Mouse (Mus musculus): Measurements from ENCODE around the gene Zbed5. TPM values are rescaled to one million over a fixed set of nuclear protein-coding genes. Genes with fewer than 3 reads are reported as not detected.
"Not testable (repeated sequence)": the region's sequence is repeated elsewhere in the genome, so short reads cannot be mapped to it uniquely, and the experiment has no call there.

Gene Zbed5
- polyA plus RNA-seq, 1 experiment from 2014 or later, result 17.2 TPM

DNA sequence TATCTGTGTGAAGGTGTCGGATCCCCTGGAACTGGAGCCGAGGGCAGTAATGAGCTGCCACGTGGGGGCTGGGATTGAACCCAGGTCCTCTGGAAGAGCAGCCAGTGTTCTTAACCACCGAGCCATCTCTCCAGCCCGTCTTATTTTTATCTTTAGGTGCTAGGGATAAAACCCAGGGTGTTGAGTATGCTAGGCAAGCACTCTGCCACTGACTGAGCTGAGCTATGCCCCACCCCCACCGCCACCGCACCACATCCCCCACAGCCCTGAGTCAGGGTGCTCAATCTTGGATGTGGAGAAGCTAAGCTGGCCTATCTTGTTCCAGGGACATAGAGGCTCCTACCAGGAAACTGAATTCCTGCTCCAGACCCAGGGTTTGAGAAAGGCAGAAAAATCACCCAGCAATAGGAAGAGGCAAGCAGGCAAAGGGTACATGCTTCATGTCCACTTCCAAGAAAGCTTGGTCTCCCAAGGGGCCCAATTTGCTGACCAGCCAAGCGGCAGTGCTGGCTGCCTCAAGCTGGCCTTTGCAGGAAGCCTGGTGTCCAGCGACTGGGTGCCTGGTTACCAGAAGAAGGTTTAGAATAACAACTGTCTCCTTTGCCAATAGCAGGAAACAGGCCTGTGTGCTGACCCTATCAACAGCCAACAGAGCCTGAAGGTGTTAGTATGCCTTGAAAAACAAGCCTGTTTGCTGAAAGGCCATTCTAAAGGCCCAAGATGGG lies 17.6 kb upstream of the Zbed5 start:
- peaks cover 23% of the 10 kb centered on the region for H3K36me3 ChIP-seq
- ATAC-seq (replicated peaks), result no peak
- no peak overlapping the region for H3K4me2 ChIP-seq (replicated peaks)
- H3K27ac ChIP-seq (replicated peaks), result no peak overlapping the region
- no peak overlapping the region for H3K4me3 ChIP-seq
- no peaks in the 10 kb centered on the region for H3K27me3 ChIP-seq
- no peaks in the 10 kb centered on the region for H3K9me3 ChIP-seq
- no peaks in the 10 kb centered on the region for H3K4me1 ChIP-seq
- H3K9ac ChIP-seq (replicated peaks), result no peak overlapping the region
- 77% methylated on average over 9 of the region's 9 CpGs for WGBS

DNA sequence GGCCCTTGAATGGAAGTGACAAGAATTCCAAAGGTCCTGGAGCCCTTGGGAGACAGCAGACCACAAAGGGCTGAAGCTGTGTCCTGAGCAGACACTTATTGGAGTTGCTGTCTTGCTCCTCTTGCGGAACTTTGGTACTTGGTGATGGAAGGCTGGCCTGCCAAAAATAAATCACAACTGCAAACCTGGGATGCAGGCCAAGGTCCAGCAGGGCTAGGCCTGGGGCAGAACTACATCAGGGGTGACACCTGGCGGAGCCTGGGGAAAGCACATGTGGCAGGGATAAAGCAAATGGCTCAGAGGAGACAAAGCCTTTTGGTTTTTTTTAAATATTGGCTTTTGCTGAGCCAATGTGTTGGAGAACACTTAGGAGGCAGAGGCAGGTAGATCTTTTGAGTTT lies 16.6 kb upstream of the Zbed5 start:
- H3K4me1 ChIP-seq, result no peaks in the 10 kb centered on the region
- peaks cover 29% of the 10 kb centered on the region for H3K36me3 ChIP-seq
- no peak overlapping the region for H3K4me3 ChIP-seq
- H3K9ac ChIP-seq (replicated peaks), result no peak overlapping the region
- H3K4me2 ChIP-seq (replicated peaks), result no peak overlapping the region
- no peaks in the 10 kb centered on the region for H3K27me3 ChIP-seq
- H3K9me3 ChIP-seq, result no peaks in the 10 kb centered on the region
- H3K27ac ChIP-seq (replicated peaks), result no peak overlapping the region
- no peak for ATAC-seq (replicated peaks)
- 56% methylated on average over 2 of the region's 2 CpGs for WGBS

DNA sequence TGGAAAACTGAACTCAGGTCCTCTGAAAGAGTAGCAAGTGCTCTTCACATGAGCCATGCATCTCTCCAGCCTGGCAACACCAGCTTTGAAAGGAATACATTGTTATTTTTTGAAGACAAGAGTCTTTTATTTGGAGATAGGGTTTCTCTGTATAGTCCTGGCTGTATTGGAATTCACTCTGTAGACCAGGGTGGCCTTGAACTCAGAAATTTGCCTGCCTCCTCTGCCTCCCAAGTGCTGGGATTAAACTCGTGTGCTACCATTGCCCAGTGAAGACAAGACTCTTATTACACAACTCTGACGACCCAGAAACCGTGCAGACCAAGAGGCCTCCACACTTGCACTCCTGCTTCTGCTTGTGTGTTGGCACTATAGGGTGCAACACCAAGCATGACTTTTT lies 15.6 kb upstream of the Zbed5 start:
- 63% methylated on average over 3 of the region's 3 CpGs for WGBS
- ATAC-seq (replicated peaks), result no peak

DNA sequence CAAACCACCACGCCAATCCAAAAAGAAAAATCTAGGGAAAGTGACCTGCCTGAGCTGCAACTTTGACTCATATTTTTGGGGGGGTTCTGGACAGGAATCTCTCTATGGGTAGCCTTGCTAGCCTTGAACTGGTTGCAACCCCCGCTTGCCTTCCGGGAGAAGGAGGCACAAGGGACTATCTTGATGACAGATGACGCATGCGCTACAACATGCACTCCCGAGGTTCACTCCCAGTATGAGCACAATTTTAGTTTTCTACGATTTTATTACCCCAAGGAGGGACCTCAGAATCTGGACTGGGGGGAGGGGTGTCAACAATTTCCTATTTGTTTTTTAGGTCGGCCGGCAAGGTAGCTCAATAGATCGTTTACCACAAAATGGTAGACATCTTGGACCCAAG lies 9.3 kb upstream of the Zbed5 start:
- H3K4me2 ChIP-seq (replicated peaks), result peak overlapping the region; percentile 89
- H3K4me1 ChIP-seq, result peaks cover 23% of the 10 kb centered on the region
- H3K9ac ChIP-seq (replicated peaks), result peak overlapping the region; percentile 81
- H3K27ac ChIP-seq (replicated peaks), result peak overlapping the region; percentile 91
- peak overlapping the region; percentile 58 for H3K4me3 ChIP-seq
- WGBS, result 52% methylated on average over 10 of the region's 10 CpGs
- no peak for ATAC-seq (replicated peaks)
- H3K27me3 ChIP-seq, result no peaks in the 10 kb centered on the region
- no peaks in the 10 kb centered on the region for H3K9me3 ChIP-seq
- H3K36me3 ChIP-seq, result peaks cover 30% of the 10 kb centered on the region

More for the DNA sequence above, 15.6 kb upstream of the Zbed5 start:
- H3K9ac ChIP-seq (replicated peaks), result no peak overlapping the region
- H3K27me3 ChIP-seq, result no peaks in the 10 kb centered on the region
- H3K4me1 ChIP-seq, result peaks cover 9% of the 10 kb centered on the region
- no peaks in the 10 kb centered on the region for H3K9me3 ChIP-seq
- H3K36me3 ChIP-seq, result peaks cover 37% of the 10 kb centered on the region
- no peak overlapping the region for H3K27ac ChIP-seq (replicated peaks)
- no peak overlapping the region for H3K4me2 ChIP-seq (replicated peaks)
- no peak overlapping the region for H3K4me3 ChIP-seq

DNA sequence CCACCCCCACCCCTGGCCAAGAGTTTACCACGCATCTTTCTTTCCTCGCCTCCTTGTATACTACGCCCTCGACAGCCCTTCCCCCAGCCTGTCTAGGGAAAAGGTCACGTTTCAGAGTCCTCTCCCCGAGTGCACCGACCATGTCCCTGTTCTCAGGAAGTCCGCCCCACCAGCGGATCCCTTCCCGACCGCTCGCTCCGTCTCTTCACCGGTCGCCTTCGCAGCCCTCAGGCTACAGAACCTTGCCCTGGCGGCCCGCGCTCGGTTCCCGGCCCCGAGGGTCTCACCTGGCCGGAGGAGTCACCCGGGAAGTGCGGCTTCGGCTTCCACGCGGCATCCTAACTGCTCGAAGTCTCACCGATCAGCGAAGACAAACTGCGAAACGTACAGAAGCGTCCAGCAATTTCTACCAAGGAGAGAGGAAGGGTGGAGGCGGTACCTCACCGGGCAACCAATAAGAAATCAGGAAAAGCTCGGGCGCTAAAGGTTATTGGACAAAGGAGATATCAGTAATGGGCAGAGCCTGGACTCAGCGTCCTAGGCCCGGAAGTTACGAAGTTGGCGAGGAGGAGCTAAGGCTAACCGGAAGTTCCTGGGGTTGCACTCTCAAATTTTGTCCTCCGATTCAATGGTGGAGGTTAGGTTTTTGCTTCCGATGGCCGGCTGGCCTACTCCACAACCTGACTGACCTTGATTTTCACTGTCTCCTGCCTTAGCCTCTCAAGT lies 8.4 kb upstream of the Zbed5 start, which contains the start of gene Chchd2:
Chchd2 (minus strand) TSS at position 560 of the 726 bp plus-strand sequence.
- Histone ChIP-seq H3K4me1 (peaks cover 23% of the 10 kb centered on the region), H3K4me2 (replicated peaks) (peak within 1 kb of the TSS; percentile 89), H3K4me3 (peak within 1 kb of the TSS; percentile 58), H3K27me3 (no peaks in the 10 kb centered on the region), H3K27ac (replicated peaks) (peak within 1 kb of the TSS; percentile 91), H3K36me3 (peaks cover 22% of the 10 kb centered on the region), H3K9me3 (no peaks in the 10 kb centered on the region), H3K9ac (replicated peaks) (peak within 1 kb of the TSS; percentile 81)
- peak; percentile 99 for ATAC-seq (replicated peaks)
- under 1% methylated on average over 46 of the region's 46 CpGs for WGBS

DNA sequence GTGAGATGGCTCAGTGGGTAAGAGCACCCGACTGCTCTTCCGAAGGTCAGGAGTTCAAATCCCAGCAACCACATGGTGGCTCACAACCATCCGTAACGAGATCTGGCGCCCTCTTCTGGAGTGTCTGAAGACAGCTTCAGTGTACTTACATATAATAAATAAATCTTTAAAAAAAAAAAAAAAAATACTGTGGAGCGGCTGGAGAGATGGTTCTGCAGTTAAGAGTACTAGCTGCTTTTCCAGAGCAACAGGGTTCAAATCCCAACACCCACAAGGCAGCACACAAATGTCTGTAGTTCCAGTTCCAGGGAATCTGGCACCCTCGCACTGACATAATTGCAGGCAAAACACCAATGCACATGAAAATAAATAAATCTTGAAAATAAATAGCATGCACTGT lies 5.1 kb upstream of the Zbed5 start:
- not testable (repeated sequence) for H3K9ac ChIP-seq (replicated peaks); H3K4me2 ChIP-seq (replicated peaks); ATAC-seq (replicated peaks); H3K4me3 ChIP-seq; H3K9me3 ChIP-seq; H3K27ac ChIP-seq (replicated peaks); H3K27me3 ChIP-seq; H3K36me3 ChIP-seq
- 87% methylated on average over 6 of the region's 7 CpGs for WGBS
- peaks cover 15% of the 10 kb centered on the region for H3K4me1 ChIP-seq

DNA sequence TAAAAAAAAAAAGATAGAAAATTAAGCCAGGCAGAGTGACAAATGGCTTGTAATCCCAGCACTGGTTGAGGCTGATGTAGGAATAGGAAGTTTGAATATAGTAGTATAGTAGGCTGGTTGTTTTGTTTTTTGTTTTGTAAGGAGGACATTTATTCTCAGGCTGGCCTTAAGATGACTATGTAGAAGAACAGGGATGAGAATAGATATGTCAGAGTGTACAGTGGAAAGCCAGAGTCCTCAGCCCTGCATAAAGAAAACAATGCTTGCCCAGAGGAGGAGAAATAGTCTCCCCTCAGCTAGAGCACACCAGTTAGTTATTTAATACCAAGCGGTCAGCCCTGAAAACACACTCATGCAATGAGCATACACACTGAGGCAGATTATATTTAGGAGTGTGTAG lies 2.9 kb downstream of the Zbed5 start, which contains the start of gene Phkg1:
Phkg1 (minus strand) TSS at position 101 of the 400 bp plus-strand sequence.
- Histone ChIP-seq H3K36me3 (peaks cover 19% of the 10 kb centered on the region; the same call in 1 of the 2 replicates), H3K27me3 (no peaks in the 10 kb centered on the region), H3K9ac (replicated peaks) (no peak within 1 kb of the TSS), H3K27ac (replicated peaks) (no peak within 1 kb of the TSS), H3K4me3 (no peak within 1 kb of the TSS), H3K4me1 (peaks cover 15% of the 10 kb centered on the region), H3K9me3 (no peaks in the 10 kb centered on the region; the same call in 1 of the 2 replicates), H3K4me2 (replicated peaks) (no peak within 1 kb of the TSS)
- WGBS, result 96% methylated on average over 1 of the region's 1 CpGs
- no peak for ATAC-seq (replicated peaks)

DNA sequence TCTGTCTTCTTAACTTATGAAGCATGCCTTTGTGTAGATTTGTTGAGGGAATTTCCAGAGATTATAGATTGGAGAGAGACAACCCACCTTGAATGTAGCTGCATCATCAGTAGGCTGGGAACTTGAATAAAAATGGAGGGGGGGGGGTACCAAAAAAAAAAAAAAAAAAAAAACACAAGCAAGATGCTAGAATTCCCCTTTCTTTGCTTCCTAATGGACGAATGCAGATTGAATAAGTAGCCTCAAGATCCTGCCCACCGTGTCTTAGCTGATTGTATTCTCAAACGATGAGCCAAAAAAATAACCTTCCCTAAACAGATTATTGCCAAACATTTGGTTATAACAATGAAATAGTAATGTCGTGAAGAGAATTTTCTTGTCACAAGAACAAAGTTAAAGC lies 12.3 kb downstream of the Zbed5 start:
- H3K27ac ChIP-seq (replicated peaks), result peak overlapping the region; percentile 89
- peak overlapping the region; percentile 80 for H3K9ac ChIP-seq (replicated peaks)
- no peak for ATAC-seq (replicated peaks)
- H3K9me3 ChIP-seq, result no peaks in the 10 kb centered on the region
- H3K4me1 ChIP-seq, result peaks cover 8% of the 10 kb centered on the region
- H3K36me3 ChIP-seq, result peaks cover 8% of the 10 kb centered on the region; the same call in 1 of the 2 replicates
- H3K27me3 ChIP-seq, result no peaks in the 10 kb centered on the region
- WGBS, result 19% methylated on average over 4 of the region's 4 CpGs
- H3K4me2 ChIP-seq (replicated peaks), result peak overlapping the region; percentile 78
- peak overlapping the region; percentile 67 for H3K4me3 ChIP-seq

DNA sequence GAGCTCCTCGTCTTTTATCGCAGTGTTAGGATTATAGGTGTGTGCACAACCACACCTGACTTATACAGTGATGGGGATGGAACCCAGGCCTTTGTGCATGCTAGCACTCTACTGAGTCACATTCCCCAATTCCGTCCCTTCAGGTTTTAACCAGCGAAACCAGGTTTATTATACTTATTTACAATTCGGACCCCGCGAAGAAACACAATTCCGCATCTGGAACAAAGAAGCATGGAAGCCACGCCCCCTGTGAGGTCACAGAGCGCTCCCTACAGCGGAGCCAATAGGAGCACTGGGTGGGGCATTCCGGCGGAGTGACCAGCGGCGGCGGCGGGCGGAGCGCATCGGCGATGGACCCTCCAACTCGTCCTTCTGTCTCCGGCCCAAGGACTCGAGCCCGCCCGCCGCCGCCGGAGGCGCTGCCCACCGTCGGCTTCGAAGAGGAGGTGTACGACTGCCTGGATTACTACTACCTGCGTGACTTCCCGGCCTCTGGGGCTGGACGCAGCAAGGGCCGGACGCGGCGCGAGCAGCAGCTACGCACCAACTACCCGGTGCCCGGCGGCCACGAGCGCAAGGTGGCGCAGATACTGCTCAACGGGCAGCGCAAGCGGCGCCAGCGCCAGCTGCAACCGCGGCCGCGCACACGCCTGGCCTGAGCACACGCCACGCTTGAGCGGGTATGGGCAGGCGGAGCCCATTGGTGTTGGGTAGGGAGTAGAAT lies 12.9 kb downstream of the Zbed5 start, which contains the start of gene Nupr1l:
Nupr1l (plus strand) TSS at position 299 of the 724 bp plus-strand sequence.
- Histone ChIP-seq H3K4me3 (peak within 1 kb of the TSS; percentile 67), H3K9me3 (no peaks in the 10 kb centered on the region), H3K4me2 (replicated peaks) (peak within 1 kb of the TSS; percentile 78), H3K27me3 (no peaks in the 10 kb centered on the region), H3K36me3 (0 out of 2 replicates have a peak, but pooled peaks cover 2% of the 10 kb centered on the region), H3K9ac (replicated peaks) (peak within 1 kb of the TSS; percentile 80), H3K4me1 (peaks cover 8% of the 10 kb centered on the region), H3K27ac (replicated peaks) (peak within 1 kb of the TSS; percentile 89)
- peak; percentile 98 for ATAC-seq (replicated peaks)
- WGBS, result under 1% methylated on average over 63 of the region's 63 CpGs

DNA sequence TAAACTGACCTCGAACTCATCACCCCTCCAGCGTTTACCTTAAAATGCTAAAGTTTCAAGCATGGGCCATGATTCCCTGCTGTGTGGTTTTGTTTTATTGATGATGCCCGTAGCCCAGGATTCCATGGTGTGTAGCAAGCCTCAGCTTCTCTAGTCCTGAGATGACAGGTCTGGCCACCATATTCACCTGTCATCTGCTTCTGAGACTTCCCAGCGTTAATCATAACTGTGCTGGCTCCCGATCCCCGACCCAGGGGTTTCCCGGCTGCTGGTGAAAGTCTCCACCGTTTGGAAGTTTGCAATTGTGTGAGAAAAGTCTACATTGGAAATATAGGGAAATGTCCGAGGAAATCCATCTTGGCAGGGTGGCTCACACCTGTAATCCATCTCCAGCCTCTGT lies 13.6 kb downstream of the Zbed5 start:
- Histone ChIP-seq H3K36me3 (no peaks in the 10 kb centered on the region), H3K4me1 (peaks cover 8% of the 10 kb centered on the region), H3K9me3 (no peaks in the 10 kb centered on the region), H3K9ac (replicated peaks) (peak overlapping the region; percentile 80), H3K4me3 (peak overlapping the region; percentile 67), H3K4me2 (replicated peaks) (peak overlapping the region; percentile 78), H3K27ac (replicated peaks) (peak overlapping the region; percentile 89; the same call in 1 of the 2 replicates), H3K27me3 (no peaks in the 10 kb centered on the region)
- WGBS, result 73% methylated on average over 9 of the region's 9 CpGs
- no peak for ATAC-seq (replicated peaks)

DNA sequence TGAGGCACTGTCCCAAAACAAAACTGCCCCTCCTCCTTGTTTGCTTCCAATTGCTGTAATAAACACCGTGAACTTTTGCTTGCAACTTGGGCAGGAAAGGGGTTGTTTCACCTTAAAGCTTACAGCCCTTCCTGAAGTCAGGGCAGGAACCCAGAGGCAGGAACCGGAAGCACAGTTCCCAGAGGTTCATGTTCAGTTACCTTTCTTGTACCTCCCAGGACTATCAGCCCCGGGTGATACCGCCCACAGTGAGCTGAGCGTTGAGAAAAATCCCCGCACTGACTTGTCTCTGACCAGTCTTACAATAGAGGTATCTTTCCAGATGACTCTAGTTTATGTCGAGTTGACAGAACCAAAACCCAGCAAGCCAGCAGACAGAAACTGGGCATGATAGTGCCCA lies 14.1 kb downstream of the Zbed5 start:
- H3K4me1 ChIP-seq, result peaks cover 8% of the 10 kb centered on the region
- no peaks in the 10 kb centered on the region for H3K27me3 ChIP-seq
- no peak overlapping the region for H3K9ac ChIP-seq (replicated peaks)
- no peaks in the 10 kb centered on the region for H3K9me3 ChIP-seq
- no peak overlapping the region for H3K4me2 ChIP-seq (replicated peaks)
- peak overlapping the region; percentile 67; the same call in 1 of the 2 replicates for H3K4me3 ChIP-seq
- no peaks in the 10 kb centered on the region for H3K36me3 ChIP-seq
- WGBS, result 88% methylated on average over 7 of the region's 7 CpGs
- no peak overlapping the region for H3K27ac ChIP-seq (replicated peaks)
- no peak for ATAC-seq (replicated peaks)

DNA sequence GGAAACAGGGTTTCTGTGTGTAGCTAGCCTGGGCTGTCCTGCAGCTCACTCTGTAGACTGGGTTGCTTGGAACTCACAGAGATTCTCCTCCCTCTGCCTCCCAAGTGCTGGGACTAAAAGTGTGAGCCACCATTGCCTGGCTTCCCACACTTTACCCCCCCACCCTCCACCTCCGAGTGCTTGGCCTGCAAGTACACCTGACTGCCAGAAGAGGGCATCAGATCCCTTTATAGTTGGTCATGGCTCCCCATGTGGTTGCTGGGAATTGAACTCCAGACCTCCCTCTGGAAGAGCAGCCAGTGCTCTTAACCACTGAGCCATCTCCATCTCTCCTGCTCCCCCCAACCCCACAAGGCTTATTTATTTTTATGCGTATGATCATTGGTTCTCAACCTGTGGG lies 18.5 kb downstream of the Zbed5 start:
- Histone ChIP-seq H3K9me3 (no peaks in the 10 kb centered on the region), H3K4me2 (replicated peaks) (no peak overlapping the region), H3K9ac (replicated peaks) (no peak overlapping the region), H3K4me3 (no peak overlapping the region), H3K36me3 (no peaks in the 10 kb centered on the region), H3K27ac (replicated peaks) (no peak overlapping the region), H3K4me1 (peaks cover 4% of the 10 kb centered on the region), H3K27me3 (no peaks in the 10 kb centered on the region)
- ATAC-seq (replicated peaks), result no peak
- 32% methylated on average over 2 of the region's 2 CpGs for WGBS
